Mouse (Mus musculus): Measurements from ENCODE around the gene Klf3. TPM values are rescaled to one million over a fixed set of nuclear protein-coding genes. Genes with fewer than 3 reads are reported as not detected.
A peak's percentile ranks its signal among the peaks of the same experiment; 100 is the strongest.

Gene Klf3
- 10 to 100 TPM; 12.7 to 22.1 TPM for total RNA-seq (2021)
- long read RNA-seq, experiment 1, full-length matches to known transcripts: 4 of 6 reads
- long read RNA-seq, experiment 1, partial matches to known transcripts: 0 of 6 reads
- long read RNA-seq, experiment 1, other reads (novel, unspliced or antisense): 2 of 6 reads
- long read RNA-seq, experiment 2, full-length matches to known transcripts: 3 of 3 reads
- long read RNA-seq, experiment 2, partial matches to known transcripts: 0 of 3 reads
- long read RNA-seq, experiment 2, other reads (novel, unspliced or antisense): 0 of 3 reads

GRCm38 (mm10) chr5:64802795-64803719, at the start of gene Klf3:
Gene Klf3, plus strand, starts transcription at chr5:64803388.
- peak; percentile 92 for DNase-seq (ENCODE audit: low spot score)

- no peak for DNase-seq (ENCODE audit: low spot score)
These were observed 40.9 kb upstream of the Klf3 start for GRCm38 (mm10) chr5:64762295-64762694.

GRCm38 (mm10) chr5:64764452-64764851, 38.7 kb upstream of the Klf3 start:
- no peak for DNase-seq (ENCODE audit: low spot score)

GRCm38 (mm10) chr5:64765765-64766164, 37.4 kb upstream of the Klf3 start:
- DNase-seq (ENCODE audit: low spot score): no peak

GRCm38 (mm10) chr5:64766626-64767025, 36.6 kb upstream of the Klf3 start:
- DNase-seq (ENCODE audit: low spot score): no peak

GRCm38 (mm10) chr5:64771619-64772018, 31.6 kb upstream of the Klf3 start:
- no peak for DNase-seq (ENCODE audit: low spot score)

GRCm38 (mm10) chr5:64778211-64778610, 25.0 kb upstream of the Klf3 start:
- DNase-seq (ENCODE audit: low spot score): no peak

GRCm38 (mm10) chr5:64779285-64779684, 23.9 kb upstream of the Klf3 start:
- DNase-seq (ENCODE audit: low spot score): no peak

GRCm38 (mm10) chr5:64780778-64781177, 22.4 kb upstream of the Klf3 start:
- no peak for DNase-seq (ENCODE audit: low spot score)

GRCm38 (mm10) chr5:64788175-64788574, 15.0 kb upstream of the Klf3 start:
- DNase-seq (ENCODE audit: low spot score): no peak

GRCm38 (mm10) chr5:64798209-64798608, 5.0 kb upstream of the Klf3 start:
- no peak for DNase-seq (ENCODE audit: low spot score)

- DNase-seq (ENCODE audit: low spot score): no peak
These were observed 1.6 kb upstream of the Klf3 start for GRCm38 (mm10) chr5:64801545-64801944.

- DNase-seq (ENCODE audit: low spot score): no peak
These were observed 1.0 kb upstream of the Klf3 start for GRCm38 (mm10) chr5:64802143-64802542.

- no peak for DNase-seq (ENCODE audit: low spot score)
These were observed 703 bp downstream of the Klf3 start for GRCm38 (mm10) chr5:64803720-64804462.

GRCm38 (mm10) chr5:64805131-64805872, 2.1 kb downstream of the Klf3 start:
- DNase-seq (ENCODE audit: low spot score): no peak

GRCm38 (mm10) chr5:64805873-64806505, 2.8 kb downstream of the Klf3 start:
- peak; percentile 74 for DNase-seq (ENCODE audit: low spot score)

GRCm38 (mm10) chr5:64806600-64806999, 3.4 kb downstream of the Klf3 start:
- no peak for DNase-seq (ENCODE audit: low spot score)

GRCm38 (mm10) chr5:64807159-64807558, 4.0 kb downstream of the Klf3 start:
- no peak for DNase-seq (ENCODE audit: low spot score)

GRCm38 (mm10) chr5:64807603-64808002, 4.4 kb downstream of the Klf3 start:
- DNase-seq (ENCODE audit: low spot score): no peak

- no peak for DNase-seq (ENCODE audit: low spot score)
These were observed 5.2 kb downstream of the Klf3 start for GRCm38 (mm10) chr5:64808106-64809010.
